Mouse (Mus musculus) cortical plate, adult 2 months (tissue): ENCODE measurements at regions not wholly inside any gene's neighbourhood (a gene's known extent, or its start where the extent isn't known, plus 50 kb on each side); places are given as distances from the start of the nearest gene placed in this dataset.

Experiments
- CTCF ChIP-seq: fragments of 200-500 bp; IDR thresholded peaks from 2 replicates; pipeline ENCODE4 v1.5.1; 2011; ENCODE audit warnings: mild to moderate bottlenecking, control low read depth, low read length; ENCODE audit not compliant: insufficient read depth; ENCODE audit errors: extremely low read depth
- POLR2A ChIP-seq: fragments of 200-500 bp; IDR thresholded peaks from 2 replicates; pipeline ENCODE4 v1.6.1; 2011; ENCODE audit warnings: mild to moderate bottlenecking, low read length, control low read depth; ENCODE audit not compliant: insufficient read depth; ENCODE audit errors: extremely low read depth

DNA sequence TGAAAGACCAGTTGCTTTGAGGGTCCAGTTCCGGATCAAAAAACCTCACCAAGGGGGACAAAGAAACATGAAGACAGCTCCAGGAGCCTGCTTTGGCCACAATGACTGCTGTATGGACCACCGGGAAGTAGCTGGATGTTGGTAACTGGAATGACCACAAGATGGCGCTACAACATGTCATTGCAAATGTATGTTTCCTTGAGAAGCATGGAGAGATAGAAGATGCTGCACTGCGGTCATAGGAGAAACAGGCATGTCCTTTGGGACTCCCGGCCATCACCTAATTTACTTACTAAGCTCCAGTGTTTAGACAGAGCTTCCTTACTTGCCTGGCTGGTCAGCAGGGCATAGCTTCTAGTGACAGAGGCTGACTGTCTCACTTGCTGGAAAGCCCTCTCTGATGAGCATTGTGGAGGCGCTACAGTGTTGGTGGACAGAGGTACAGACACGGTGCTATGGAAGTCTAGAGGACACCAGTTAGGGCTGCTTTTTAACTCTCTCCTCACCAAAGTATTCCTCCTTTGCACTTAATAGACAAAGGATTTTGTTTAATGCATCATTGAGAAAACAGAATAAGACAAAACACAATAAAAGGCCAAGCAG is 118.2 kb downstream of the Tcp10c start:
- no peak for TF ChIP-seq POLR2A
- TF ChIP-seq CTCF, result peak; percentile 82
